Mouse (Mus musculus) myocyte (in vitro differentiated cells): ENCODE results near the gene Atoh8.

Source experiments
- CEBPB ChIP-seq: IDR thresholded peaks from 2 replicates; pipeline ENCODE4 v1.6.1; 2011; ENCODE audit warnings: mild to moderate bottlenecking, moderate library complexity; ENCODE audit not compliant: poor library complexity, insufficient read depth, severe bottlenecking
- E2F4 ChIP-seq: IDR thresholded peaks from one replicate; pipeline ENCODE4 v1.6.1; 2011; ENCODE audit warnings: mild to moderate bottlenecking, control low read depth, moderate library complexity; ENCODE audit not compliant: insufficient read depth
- MAX ChIP-seq: IDR thresholded peaks from one replicate; pipeline ENCODE4 v1.6.1; 2011; ENCODE audit warnings: low read depth, mild to moderate bottlenecking, control low read depth
- MYOD1 ChIP-seq, 3 experiments: IDR thresholded peaks; one replicate each; pipeline ENCODE4 v1.6.1; 2011; ENCODE audit warnings: control low read depth in 2 of 3, low read depth in 2 of 3, mild to moderate bottlenecking in 2 of 3, moderate library complexity in 1 of 3; ENCODE audit not compliant: insufficient read length in 2 of 3, control insufficient read depth in 1 of 3
- MYOG ChIP-seq, 3 experiments: IDR thresholded peaks; one replicate each; pipeline ENCODE4 v1.6.1; 2011; ENCODE audit warnings: control low read depth in 2 of 3, low read depth in 2 of 3, mild to moderate bottlenecking in 2 of 3; ENCODE audit not compliant: insufficient read length in 2 of 3, control insufficient read depth in 1 of 3, insufficient read depth in 1 of 3
- POLR2A ChIP-seq: IDR thresholded peaks from one replicate; pipeline ENCODE4 v1.6.1; 2011; ENCODE audit warnings: low read depth, mild to moderate bottlenecking, control low read depth, moderate library complexity; ENCODE audit not compliant: insufficient read length
- POLR2AphosphoS2 ChIP-seq: IDR thresholded peaks from one replicate; pipeline ENCODE4 v1.6.1; 2011; ENCODE audit warnings: low read depth, control low read depth; ENCODE audit not compliant: insufficient read length
- REST ChIP-seq: IDR thresholded peaks from one replicate; pipeline ENCODE4 v1.6.1; 2011; ENCODE audit warnings: mild to moderate bottlenecking, control low read depth, moderate library complexity; ENCODE audit not compliant: insufficient read depth, insufficient read length
- TCF12 ChIP-seq: IDR thresholded peaks from one replicate; pipeline ENCODE4 v1.6.1; 2011; ENCODE audit warnings: mild to moderate bottlenecking, control low read depth; ENCODE audit not compliant: poor library complexity, insufficient read depth, severe bottlenecking
- TCF3 ChIP-seq: IDR thresholded peaks from one replicate; pipeline ENCODE4 v1.6.1; 2011; ENCODE audit warnings: low read depth, control low read depth; ENCODE audit not compliant: insufficient read length
- USF1 ChIP-seq: IDR thresholded peaks from one replicate; pipeline ENCODE4 v1.6.1; 2011; ENCODE audit warnings: low read depth, mild to moderate bottlenecking, control low read depth, moderate library complexity

GRCm38 (mm10) chr6:72216681-72217414, 18.5 kb downstream of the Atoh8 start:
- TF ChIP-seq POLR2A (no peak), REST (no peak), MAX (no peak), E2F4 (no peak), POLR2AphosphoS2 (no peak), TCF12 (peak; percentile 97), USF1 (no peak), MYOD1 (IDR thresholded peaks at IDR 0.05; ENCODE audit: control insufficient read depth in 1 of 3, insufficient read length in 2 of 3, low read depth in 2 of 3) (peak; percentile 85 to 92 (median 88)), MYOG (IDR thresholded peaks at IDR 0.05; ENCODE audit: control insufficient read depth in 1 of 3, insufficient read depth in 1 of 3, insufficient read length in 2 of 3, low read depth in 2 of 3) (peak; percentile 88 to 96 (median 95)), CEBPB (no peak), TCF3 (peak; percentile 84)
